8 mouse cellular contexts compared by ENCODE assay signal in the genomic region with DNA sequence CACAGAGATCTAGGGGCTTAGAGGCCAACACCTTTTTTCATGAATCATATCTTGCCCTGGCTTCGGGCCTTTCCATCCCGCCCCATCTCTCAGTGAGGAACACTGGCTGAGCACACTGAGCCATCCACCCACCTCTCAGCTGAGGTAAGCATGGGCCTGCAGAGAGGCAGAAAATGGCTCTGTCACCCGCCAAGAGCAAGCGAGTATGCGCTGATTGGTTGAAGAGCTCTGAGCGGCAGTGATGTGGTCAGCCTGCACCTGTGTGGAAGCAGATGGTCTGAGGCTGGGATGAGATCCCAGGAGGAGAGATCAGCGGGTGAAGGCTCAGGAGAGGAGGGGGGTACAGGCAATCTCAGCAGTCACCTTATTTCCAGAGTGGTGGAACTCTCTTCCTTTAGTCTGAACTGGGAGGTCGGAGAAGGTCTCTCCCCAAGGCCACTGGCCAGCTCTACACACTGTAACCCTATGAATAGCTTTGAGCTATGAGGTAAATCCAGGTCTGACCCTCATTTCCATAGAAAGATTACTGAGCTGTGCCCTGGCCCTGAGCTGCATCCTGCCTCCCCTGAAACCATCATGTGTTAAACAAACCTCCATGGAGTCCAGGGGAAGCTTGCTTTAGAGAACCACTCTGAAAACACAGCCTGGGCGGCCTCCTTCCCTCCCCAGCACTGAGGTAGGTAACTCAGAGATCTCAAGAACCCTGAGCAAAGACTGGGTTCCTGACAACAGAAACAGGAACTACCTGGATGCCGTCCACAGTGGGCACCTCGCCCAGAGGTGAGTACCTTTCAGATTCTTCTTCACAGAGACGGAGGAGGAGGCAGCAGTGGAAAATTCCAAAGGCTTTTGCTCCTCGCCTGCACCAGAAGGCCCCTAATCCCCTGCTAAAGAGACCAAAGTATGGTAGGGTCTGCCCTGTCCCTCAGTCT. TPM values are rescaled to one million over a fixed set of nuclear protein-coding genes. Genes with fewer than 3 reads are reported as not detected.
A peak's percentile ranks its signal among the peaks of the same experiment; 100 is the strongest.
DNase-seq lines count a peak whose midpoint lies in the region; ATAC-seq lines count a peak whose summit lies in the region.

No protein-coding gene starts in this region.

- ATAC-seq in neural tube, embryonic 11.5 days (ENCODE audit: insufficient read depth, low FRiP score, low TSS enrichment): no peak
- no peak for ATAC-seq in hindbrain, embryonic 11.5 days (ENCODE audit: low FRiP score)
- 0 out of 2 replicates have a peak, but pooled peaks have one; percentile 12 for ATAC-seq in midbrain, embryonic 14.5 days (ENCODE audit: low FRiP score, low TSS enrichment)

- no peak overlapping the region for H3K4me3 ChIP-seq in neural tube, embryonic 11.5 days (ENCODE audit: low read depth, low read length)
- H3K4me3 ChIP-seq in hindbrain, embryonic 11.5 days (ENCODE audit: low read depth, low read length): no peak overlapping the region
- no peak overlapping the region for H3K4me3 ChIP-seq in midbrain, embryonic 14.5 days (replicated peaks; ENCODE audit: low read depth, low read length)

- WGBS in neural tube, embryonic 11.5 days: 73% methylated on average over 13 of the region's 13 CpGs
- WGBS in hindbrain, embryonic 11.5 days: 69% methylated on average over 13 of the region's 13 CpGs
- 45% methylated on average over 13 of the region's 13 CpGs for WGBS in midbrain, embryonic 14.5 days

- H3K36me3 ChIP-seq in neural tube, embryonic 11.5 days (ENCODE audit: control insufficient read depth, insufficient read depth, low read length): no peaks in the 10 kb centered on the region; the same call in 1 of the 2 replicates
- no peaks in the 10 kb centered on the region for H3K36me3 ChIP-seq in hindbrain, embryonic 11.5 days (ENCODE audit: control insufficient read depth, insufficient read depth, low read length)
- H3K36me3 ChIP-seq in midbrain, embryonic 14.5 days (ENCODE audit: control insufficient read depth, insufficient read depth, low read length): no peaks in the 10 kb centered on the region

- DNase-seq in neural tube, embryonic 11.5 days (ENCODE audit: low spot score): no peak
- no peak for DNase-seq in neural tube, embryonic 10.5 days (ENCODE audit: extremely low spot score, low spot score)
- peak; percentile 92 to 94 for DNase-seq in cerebellum, postnatal 36 days
- DNase-seq in hindbrain, embryonic 11.5 days (ENCODE audit: low spot score): no peak
- DNase-seq in left cerebral cortex, postnatal 4 days: peak; percentile 45
- no peak for DNase-seq in midbrain, embryonic 14.5 days
- DNase-seq in layer of hippocampus, adult 9-10 months (ENCODE audit: low spot score): no peak
- DNase-seq in spleen, postnatal 14 days (ENCODE audit: low spot score in 2 of 2): no peak

- H3K9ac ChIP-seq in neural tube, embryonic 11.5 days (ENCODE audit: low read length): peak overlapping the region; percentile 22; the same call in 1 of the 2 replicates
- H3K9ac ChIP-seq in hindbrain, embryonic 11.5 days (ENCODE audit: low read depth, low read length): no peak overlapping the region
- no peak overlapping the region for H3K9ac ChIP-seq in midbrain, embryonic 14.5 days (replicated peaks; ENCODE audit: low read length)

- H3K9me3 ChIP-seq in neural tube, embryonic 11.5 days (ENCODE audit: control insufficient read depth, low read length): no peaks in the 10 kb centered on the region
- no peaks in the 10 kb centered on the region for H3K9me3 ChIP-seq in hindbrain, embryonic 11.5 days (ENCODE audit: control insufficient read depth, low read length)
- H3K9me3 ChIP-seq in midbrain, embryonic 14.5 days (ENCODE audit: control insufficient read depth, low read length): no peaks in the 10 kb centered on the region

- peaks cover 47% of the 10 kb centered on the region for H3K4me1 ChIP-seq in neural tube, embryonic 11.5 days (ENCODE audit: control insufficient read depth, insufficient read depth, low read length)
- peaks cover 17% of the 10 kb centered on the region for H3K4me1 ChIP-seq in hindbrain, embryonic 11.5 days (replicated peaks; ENCODE audit: control insufficient read depth, insufficient read depth, low read length)
- H3K4me1 ChIP-seq in midbrain, embryonic 14.5 days (ENCODE audit: control insufficient read depth, insufficient read depth, low read length): peaks cover 60% of the 10 kb centered on the region

- peak overlapping the region; percentile 44; the same call in 1 of the 2 replicates for H3K27ac ChIP-seq in neural tube, embryonic 11.5 days (ENCODE audit: low read depth, low read length)
- H3K27ac ChIP-seq in hindbrain, embryonic 11.5 days (ENCODE audit: low read depth, low read length): peak overlapping the region; percentile 78
- H3K27ac ChIP-seq in midbrain, embryonic 14.5 days (replicated peaks; ENCODE audit: low read depth, low read length): no peak overlapping the region

- no peaks in the 10 kb centered on the region for H3K27me3 ChIP-seq in neural tube, embryonic 11.5 days (ENCODE audit: control insufficient read depth, insufficient read depth, low read length)
- H3K27me3 ChIP-seq in hindbrain, embryonic 11.5 days (ENCODE audit: control insufficient read depth, insufficient read depth, low read length): no peaks in the 10 kb centered on the region
- H3K27me3 ChIP-seq in midbrain, embryonic 14.5 days (ENCODE audit: control insufficient read depth, insufficient read depth, low read length): no peaks in the 10 kb centered on the region

- H3K4me2 ChIP-seq in neural tube, embryonic 11.5 days (ENCODE audit: low read depth): no peak overlapping the region
- no peak overlapping the region for H3K4me2 ChIP-seq in hindbrain, embryonic 11.5 days (replicated peaks; ENCODE audit: low read depth, low read length)
- no peak overlapping the region for H3K4me2 ChIP-seq in midbrain, embryonic 14.5 days (ENCODE audit: low read length)

- intact Hi-C loops in left cerebral cortex, postnatal 4 days (cut with DNase I): no loop called here

RNA-seq across cellular contexts. Expression of gene Fam53b, which starts 6.5 kb away (rescaled TPM):
- polyA plus RNA-seq in neural tube, embryonic 11.5 days (2014; fragmentation: Nextera tagmentation; extraction: Ambion mirVana): 22.3 and 22.9 TPM in 2 replicates
- 16.9 and 17.0 TPM in 2 replicates for polyA plus RNA-seq in hindbrain, embryonic 11.5 days (2014; fragmentation: Nextera tagmentation; extraction: Ambion mirVana)
- total RNA-seq in left cerebral cortex, postnatal 4 days (2021): 10 to 100 TPM; 13.4 to 13.8 TPM
- 9.3 and 15.5 TPM in 2 replicates for polyA plus RNA-seq in midbrain, embryonic 14.5 days (2014; fragmentation: Nextera tagmentation; extraction: Ambion mirVana)

RNA-seq across cellular contexts. Expression of gene Eef1akmt2, which starts 45.3 kb away (rescaled TPM):
- 66.5 and 73.7 TPM in 2 replicates for polyA plus RNA-seq in neural tube, embryonic 11.5 days (2014; fragmentation: Nextera tagmentation; extraction: Ambion mirVana)
- polyA plus RNA-seq in hindbrain, embryonic 11.5 days (2014; fragmentation: Nextera tagmentation; extraction: Ambion mirVana): 93.0 and 93.5 TPM in 2 replicates
- 10 to 100 TPM; 41.2 to 41.6 TPM for total RNA-seq in left cerebral cortex, postnatal 4 days (2021)
- 90.0 and 92.6 TPM in 2 replicates for polyA plus RNA-seq in midbrain, embryonic 14.5 days (2014; fragmentation: Nextera tagmentation; extraction: Ambion mirVana)

RNA-seq across cellular contexts. Expression of gene Abraxas2, which starts 51.8 kb away (rescaled TPM):
- 38.0 and 41.4 TPM in 2 replicates for polyA plus RNA-seq in neural tube, embryonic 11.5 days (2014; fragmentation: Nextera tagmentation; extraction: Ambion mirVana)
- 39.0 TPM in 2 replicates for polyA plus RNA-seq in hindbrain, embryonic 11.5 days (2014; fragmentation: Nextera tagmentation; extraction: Ambion mirVana)
- 10 to 100 TPM; 27.5 to 29.9 TPM for total RNA-seq in left cerebral cortex, postnatal 4 days (2021)
- 40.0 and 42.6 TPM in 2 replicates for polyA plus RNA-seq in midbrain, embryonic 14.5 days (2014; fragmentation: Nextera tagmentation; extraction: Ambion mirVana)

Comparison
In these comparisons a context has a peak if more than half of its experiments do, and no peak if none do; other contexts are left out.
1. DNase-seq: peak in cerebellum, postnatal 36 days (2 of 2) and left cerebral cortex, postnatal 4 days (single experiment); none in neural tube, embryonic 11.5 days (single experiment), neural tube, embryonic 10.5 days (single experiment), hindbrain, embryonic 11.5 days (single experiment), midbrain, embryonic 14.5 days (single experiment), layer of hippocampus, adult 9-10 months (single experiment) and spleen, postnatal 14 days (0 of 2).